ENCODE assay signal across 12 mouse cellular contexts in the genomic region with DNA sequence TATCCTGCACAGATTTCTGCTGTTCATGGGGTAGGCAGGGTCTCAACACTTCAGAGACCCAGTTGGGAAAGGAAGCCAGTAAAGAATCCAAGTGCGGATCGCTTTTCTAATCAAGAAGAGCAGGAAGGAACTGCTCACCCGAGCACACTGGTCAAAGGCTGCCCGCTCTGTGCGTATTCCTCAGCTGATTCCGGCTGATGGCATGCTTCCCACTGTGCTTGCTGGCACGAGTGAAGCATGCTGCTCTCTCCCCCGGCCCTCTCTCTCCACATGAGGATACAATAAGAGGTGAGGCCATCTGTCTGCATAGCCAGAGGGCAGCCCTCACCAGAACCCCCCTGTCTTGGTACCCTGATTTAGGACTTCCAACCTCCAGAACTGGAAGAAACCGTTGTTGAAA. TPM values are rescaled to one million over a fixed set of nuclear protein-coding genes. Genes with fewer than 3 reads are reported as not detected.
DNase-seq lines count a peak whose midpoint lies in the region; ATAC-seq lines count a peak whose summit lies in the region.
"Had no signal": no experiment of that assay in that cellular context is flagged by ENCODE, and none has a peak within 500 bp of the region (broad histone marks: within the 10 kb centered on the region; RNA-seq: fewer than 3 reads in every experiment).

No protein-coding gene starts in this region.

- 63% methylated on average over 9 of the region's 9 CpGs for WGBS in midbrain, embryonic 12.5 days
- WGBS in midbrain, embryonic 10.5 days, result 77% methylated on average over 9 of the region's 9 CpGs
- 32% methylated on average over 9 of the region's 9 CpGs for WGBS in forebrain, embryonic 16.5 days
- 44% methylated on average over 9 of the region's 9 CpGs for WGBS in neural tube, embryonic 12.5 days

- no peak overlapping the region; the same call in 1 of the 2 replicates for H3K27ac ChIP-seq in midbrain, embryonic 12.5 days (replicated peaks)
- no peak overlapping the region for H3K27ac ChIP-seq in midbrain, embryonic 10.5 days (replicated peaks)
- peak overlapping the region; percentile 60 for H3K27ac ChIP-seq in forebrain, embryonic 16.5 days (ENCODE audit: low read length)
- no peak overlapping the region for H3K27ac ChIP-seq in neural tube, embryonic 12.5 days
- H3K27ac ChIP-seq: heart, embryonic 15.5 days; limb, embryonic 12.5 days had no signal

- DNase-seq in frontal cortex, postnatal 14 days (ENCODE audit: low spot score in 2 of 2), result no peak
- no peak for DNase-seq in midbrain, embryonic 10.5 days (ENCODE audit: low spot score)
- DNase-seq in urinary bladder, postnatal 4 days (ENCODE audit: low spot score in 2 of 2), result no peak
- no peak for DNase-seq in spleen, postnatal 10 days (ENCODE audit: low spot score in 2 of 2)
- DNase-seq: B cell, adult 2 months had no signal

- H3K27me3 ChIP-seq in midbrain, embryonic 12.5 days, result no peaks in the 10 kb centered on the region
- H3K27me3 ChIP-seq in midbrain, embryonic 10.5 days (ENCODE audit: low read depth, poor library complexity, severe bottlenecking), result no peaks in the 10 kb centered on the region
- H3K27me3 ChIP-seq in forebrain, embryonic 16.5 days (replicated peaks; ENCODE audit: control insufficient read depth, insufficient read depth, low read length), result no peaks in the 10 kb centered on the region
- H3K27me3 ChIP-seq in neural tube, embryonic 12.5 days (replicated peaks), result no peaks in the 10 kb centered on the region
- H3K27me3 ChIP-seq: embryonic facial prominence, embryonic 15.5 days; limb, embryonic 12.5 days had no signal

- peak overlapping the region; percentile 21; the same call in 1 of the 2 replicates for H3K4me2 ChIP-seq in midbrain, embryonic 12.5 days (replicated peaks)
- peak overlapping the region; percentile 32 for H3K4me2 ChIP-seq in forebrain, embryonic 16.5 days (ENCODE audit: low read length)
- H3K4me2 ChIP-seq in neural tube, embryonic 12.5 days (replicated peaks), result peak overlapping the region; percentile 36
- H3K4me2 ChIP-seq: heart, embryonic 15.5 days; limb, embryonic 12.5 days had no signal

- ATAC-seq in frontal cortex, adult (ENCODE audit: low TSS enrichment), result peak; percentile 8; the same call in 1 of the 2 replicates
- 0 out of 2 replicates have a peak, but pooled peaks have one; percentile 17 for ATAC-seq in midbrain, embryonic 12.5 days (ENCODE audit: low FRiP score, low read depth)
- peak; percentile 37 for ATAC-seq in forebrain, embryonic 16.5 days
- peak; percentile 44; the same call in 1 of the 2 replicates for ATAC-seq in neural tube, embryonic 12.5 days (ENCODE audit: low FRiP score, low read depth)

- H3K4me1 ChIP-seq in midbrain, embryonic 12.5 days, result peaks cover 54% of the 10 kb centered on the region
- peaks cover 71% of the 10 kb centered on the region for H3K4me1 ChIP-seq in midbrain, embryonic 10.5 days
- H3K4me1 ChIP-seq in forebrain, embryonic 16.5 days (replicated peaks; ENCODE audit: control insufficient read depth, insufficient read depth, low read length), result peaks cover 69% of the 10 kb centered on the region
- peaks cover 71% of the 10 kb centered on the region for H3K4me1 ChIP-seq in neural tube, embryonic 12.5 days

- H3K36me3 ChIP-seq in midbrain, embryonic 12.5 days, result no peaks in the 10 kb centered on the region
- H3K36me3 ChIP-seq in midbrain, embryonic 10.5 days, result peaks cover under 1% of the 10 kb centered on the region; the same call in 1 of the 2 replicates
- H3K36me3 ChIP-seq in forebrain, embryonic 16.5 days (ENCODE audit: control insufficient read depth, insufficient read depth), result no peaks in the 10 kb centered on the region
- peaks cover 4% of the 10 kb centered on the region; the same call in 1 of the 2 replicates for H3K36me3 ChIP-seq in neural tube, embryonic 12.5 days
- H3K36me3 ChIP-seq: embryonic facial prominence, embryonic 15.5 days; heart, embryonic 15.5 days; limb, embryonic 12.5 days had no signal

- no peaks in the 10 kb centered on the region for H3K9me3 ChIP-seq in midbrain, embryonic 12.5 days
- no peaks in the 10 kb centered on the region for H3K9me3 ChIP-seq in midbrain, embryonic 10.5 days (replicated peaks)
- no peaks in the 10 kb centered on the region for H3K9me3 ChIP-seq in forebrain, embryonic 16.5 days (ENCODE audit: control insufficient read depth, low read length)
- H3K9me3 ChIP-seq in neural tube, embryonic 12.5 days, result no peaks in the 10 kb centered on the region
- H3K9me3 ChIP-seq: embryonic facial prominence, embryonic 15.5 days; heart, embryonic 15.5 days; limb, embryonic 12.5 days had no signal

- no peak overlapping the region for H3K4me3 ChIP-seq in midbrain, embryonic 12.5 days
- no peak overlapping the region for H3K4me3 ChIP-seq in midbrain, embryonic 10.5 days
- H3K4me3 ChIP-seq in forebrain, embryonic 16.5 days (replicated peaks; ENCODE audit: low read length), result peak overlapping the region; percentile 6; the same call in 1 of the 2 replicates
- no peak overlapping the region for H3K4me3 ChIP-seq in neural tube, embryonic 12.5 days
- H3K4me3 ChIP-seq: heart, embryonic 15.5 days; limb, embryonic 12.5 days had no signal

- no peak overlapping the region for H3K9ac ChIP-seq in midbrain, embryonic 12.5 days (replicated peaks)
- peak overlapping the region; percentile 31 for H3K9ac ChIP-seq in forebrain, embryonic 16.5 days (replicated peaks; ENCODE audit: low read depth, low read length)
- no peak overlapping the region for H3K9ac ChIP-seq in neural tube, embryonic 12.5 days
- H3K9ac ChIP-seq: embryonic facial prominence, embryonic 15.5 days; heart, embryonic 15.5 days; limb, embryonic 12.5 days had no signal

RNA-seq across cellular contexts. Expression of a gene that starts 41.3 kb away (rescaled TPM):
- polyA plus RNA-seq in midbrain, embryonic 12.5 days (2016; fragmentation: Nextera tagmentation; extraction: Ambion mirVana), result 3.3 and 3.7 TPM in 2 replicates
- 1.8 and 2.8 TPM in 2 replicates for polyA plus RNA-seq in midbrain, embryonic 10.5 days (2016; fragmentation: Nextera tagmentation; extraction: Ambion mirVana)
- 3.0 and 3.1 TPM in 2 replicates for polyA plus RNA-seq in forebrain, embryonic 16.5 days (2015; fragmentation: Nextera tagmentation; extraction: Ambion mirVana)
- polyA plus RNA-seq in neural tube, embryonic 12.5 days (2016; fragmentation: Nextera tagmentation; extraction: Ambion mirVana), result 2.2 and 2.6 TPM in 2 replicates

RNA-seq across cellular contexts. Expression of a gene that starts 59.7 kb away (rescaled TPM):
- 5.7 and 7.2 TPM in 2 replicates for polyA plus RNA-seq in midbrain, embryonic 12.5 days (2016; fragmentation: Nextera tagmentation; extraction: Ambion mirVana)
- 10.3 and 12.3 TPM in 2 replicates for polyA plus RNA-seq in midbrain, embryonic 10.5 days (2016; fragmentation: Nextera tagmentation; extraction: Ambion mirVana)
- 2.7 and 3.2 TPM in 2 replicates for polyA plus RNA-seq in forebrain, embryonic 16.5 days (2015; fragmentation: Nextera tagmentation; extraction: Ambion mirVana)
- polyA plus RNA-seq in neural tube, embryonic 12.5 days (2016; fragmentation: Nextera tagmentation; extraction: Ambion mirVana), result 5.5 and 6.2 TPM in 2 replicates
